Mouse (Mus musculus) ovary, postnatal 10 days (tissue): Measurements from ENCODE around the gene Olfr1032.
"Not testable (repeated sequence)": the region's sequence is repeated elsewhere in the genome, so short reads cannot be mapped to it uniquely, and the experiment has no call there.

Source experiments
- DNase-seq: peaks from one replicate; pipeline ENCODE4 v3.0.0; 2022; ENCODE audit warnings: low spot score

The Olfr1032 gene

GRCm38 (mm10) chr2:86005240-86005639, at the start of gene Olfr1032:
Gene Olfr1032, plus strand, starts transcription at chr2:86005540.
- no peak for DNase-seq

- DNase-seq = no peak
These were observed 31.7 kb upstream of the Olfr1032 start, which contains the start of gene Olfr1029 for GRCm38 (mm10) chr2:85973595-85973994. Gene Olfr1029, plus strand, starts transcription at chr2:85973895.

GRCm38 (mm10) chr2:85978976-85979375, 26.4 kb upstream of the Olfr1032 start, which contains the start of gene Olfr1030:
Gene Olfr1030, plus strand, starts transcription at chr2:85979276.
- no peak for DNase-seq

GRCm38 (mm10) chr2:85990004-85990403, 15.3 kb upstream of the Olfr1032 start, which contains the start of gene Olfr1031:
Gene Olfr1031, plus strand, starts transcription at chr2:85990304.
- DNase-seq = no peak

GRCm38 (mm10) chr2:86020406-86020805, 15.1 kb downstream of the Olfr1032 start, which contains the start of gene Olfr1033:
Gene Olfr1033, plus strand, starts transcription at chr2:86020633.
- DNase-seq = not testable (repeated sequence)

GRCm38 (mm10) chr2:86021518-86021917, 16.2 kb downstream of the Olfr1032 start:
- not testable (repeated sequence) for DNase-seq

GRCm38 (mm10) chr2:86045561-86045960, 40.2 kb downstream of the Olfr1032 start, which contains the start of gene Olfr1034:
Gene Olfr1034, plus strand, starts transcription at chr2:86045861.
- DNase-seq = no peak

- DNase-seq = not testable (repeated sequence)
These were observed 45.4 kb downstream of the Olfr1032 start for GRCm38 (mm10) chr2:86050777-86051176.
